ENCODE assay signal across 9 mouse cellular contexts in genomic region chr1:155233931-155234607, GRCm38 (mm10). TPM values are rescaled to one million over a fixed set of nuclear protein-coding genes. Genes with fewer than 3 reads are reported as not detected.
DNase-seq lines count a peak whose midpoint lies in the region; ATAC-seq lines count a peak whose summit lies in the region.
"Had no signal": no experiment of that assay in that cellular context is flagged by ENCODE, and none has a peak within 500 bp of the region (broad histone marks: within the 10 kb centered on the region; RNA-seq: fewer than 3 reads in every experiment).

No protein-coding gene starts in this region.

- peak; percentile 66 for DNase-seq in ovary, postnatal 36 days (ENCODE audit: low spot score)
- no peak for DNase-seq in ovary, postnatal 14 days (ENCODE audit: low spot score)
- DNase-seq in fibroblast of lung, adult 2 months (ENCODE audit: low read depth), result peak; percentile 83
- DNase-seq in kidney, adult 9 months, result peak; percentile 76
- peak; percentile 59 to 66 for DNase-seq in lung, adult 18-20 months
- no peak for DNase-seq in spleen, postnatal 36 days (ENCODE audit: low spot score in 2 of 2)

- no peaks in the 10 kb centered on the region for H3K9me3 ChIP-seq in heart, embryonic 12.5 days (replicated peaks)
- H3K9me3 ChIP-seq in neural tube, embryonic 13.5 days, result no peaks in the 10 kb centered on the region
- H3K9me3 ChIP-seq: G1E had no signal

- H3K4me1 ChIP-seq in heart, embryonic 12.5 days (replicated peaks), result peaks cover 94% of the 10 kb centered on the region
- peaks cover 92% of the 10 kb centered on the region for H3K4me1 ChIP-seq in neural tube, embryonic 13.5 days (replicated peaks)

- WGBS in heart, embryonic 12.5 days, result 28% methylated on average over 14 of the region's 14 CpGs
- WGBS in neural tube, embryonic 13.5 days, result 12% methylated on average over 14 of the region's 14 CpGs

- H3K27ac ChIP-seq in heart, embryonic 12.5 days (ENCODE audit: poor library complexity, severe bottlenecking), result peak overlapping the region; percentile 97
- H3K27ac ChIP-seq in neural tube, embryonic 13.5 days (replicated peaks), result peak overlapping the region; percentile 93

- peak overlapping the region; percentile 49 for H3K9ac ChIP-seq in heart, embryonic 12.5 days
- H3K9ac ChIP-seq in neural tube, embryonic 13.5 days, result peak overlapping the region; percentile 17

- H3K4me3 ChIP-seq in heart, embryonic 12.5 days, result no peak overlapping the region
- no peak overlapping the region for H3K4me3 ChIP-seq in neural tube, embryonic 13.5 days

- H3K4me2 ChIP-seq in heart, embryonic 12.5 days, result peak overlapping the region; percentile 49
- H3K4me2 ChIP-seq in neural tube, embryonic 13.5 days, result 0 out of 2 replicates have a peak overlapping the region, but pooled peaks have one; percentile 3

- peak; percentile 67 for ATAC-seq in heart, embryonic 12.5 days (ENCODE audit: insufficient number of reproducible peaks, low FRiP score)
- ATAC-seq in neural tube, embryonic 13.5 days (ENCODE audit: low read depth), result peak; percentile 40

- no peaks in the 10 kb centered on the region for H3K27me3 ChIP-seq in heart, embryonic 12.5 days (replicated peaks)
- H3K27me3 ChIP-seq in neural tube, embryonic 13.5 days, result no peaks in the 10 kb centered on the region

- H3K36me3 ChIP-seq in heart, embryonic 12.5 days, result peaks cover 41% of the 10 kb centered on the region
- H3K36me3 ChIP-seq in neural tube, embryonic 13.5 days, result no peaks in the 10 kb centered on the region
- H3K36me3 ChIP-seq: G1E had no signal

RNA-seq across cellular contexts. Expression of gene BC034090, which starts 10.2 kb away (rescaled TPM):
- polyA plus RNA-seq in heart, embryonic 12.5 days (2016; fragmentation: Nextera tagmentation; extraction: Ambion mirVana), result 9.0 and 9.6 TPM in 2 replicates
- polyA plus RNA-seq in neural tube, embryonic 13.5 days (2015; fragmentation: Nextera tagmentation; extraction: Ambion mirVana), result 3.5 and 6.4 TPM in 2 replicates

Comparison
In these comparisons a context has a peak if more than half of its experiments do, and no peak if none do; other contexts are left out.
1. DNase-seq: peak in ovary, postnatal 36 days (single experiment), fibroblast of lung, adult 2 months (single experiment), kidney, adult 9 months (single experiment) and lung, adult 18-20 months (2 of 2); none in ovary, postnatal 14 days (single experiment) and spleen, postnatal 36 days (0 of 2).